Mouse (Mus musculus): ENCODE data around the gene Fbxo40.

- TF ChIP-seq CTCF (IDR thresholded peaks at IDR 0.05; ENCODE audit: extremely low read depth, insufficient read depth, insufficient read length, insufficient replicate concordance) (no peak), POLR2A (IDR thresholded peaks at IDR 0.05; ENCODE audit: low read depth, low read length) (no peak)
Observed at GRCm38 (mm10) chr16:37009262-37009661, 19.0 kb upstream of the Fbxo40 start.

Measured in spleen, adult 2 months (tissue).